Mouse (Mus musculus) activated CD4-positive, CD25-positive, alpha-beta regulatory T cell, adult 4 months (primary cell): ENCODE results near the gene Olfr745. TPM values are rescaled to one million over a fixed set of nuclear protein-coding genes. Genes with fewer than 3 reads are reported as not detected.

ENCODE experiments used
- ATAC-seq: one replicate; pipeline ENCODE4 v1.8.0; 2017
- polyA plus RNA-seq, 2 experiments: library from polyadenylated mRNA; unstranded; fragments of 100-300 nt; shearing (Covaris generic); gene quantifications; one replicate each; pipeline ENCODE4 v1.2.1; 2017

Gene Olfr745
- polyA plus RNA-seq = not detected

DNA sequence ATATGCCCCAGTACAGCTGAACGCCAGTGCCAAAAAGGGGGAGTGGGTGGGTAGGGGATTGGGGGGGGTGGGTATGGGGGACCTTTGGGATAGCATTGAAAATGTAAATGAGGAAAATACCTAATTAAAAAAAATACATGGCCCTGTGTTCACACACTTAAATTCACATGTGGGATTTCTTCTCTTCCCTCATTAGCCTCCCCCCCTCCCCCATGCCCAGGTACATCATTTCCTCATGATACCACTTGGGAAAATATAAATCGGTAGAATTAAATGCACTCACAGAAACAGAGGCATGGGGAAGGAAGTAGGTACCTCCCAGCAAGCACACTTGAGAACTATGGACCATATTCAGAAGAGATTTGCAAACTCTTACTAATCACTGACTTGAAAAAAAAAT lies at the start of gene Olfr745:
TSS of gene Olfr745 (plus strand) at position 301 of the 400 bp plus-strand sequence.
- ATAC-seq = no peak

DNA sequence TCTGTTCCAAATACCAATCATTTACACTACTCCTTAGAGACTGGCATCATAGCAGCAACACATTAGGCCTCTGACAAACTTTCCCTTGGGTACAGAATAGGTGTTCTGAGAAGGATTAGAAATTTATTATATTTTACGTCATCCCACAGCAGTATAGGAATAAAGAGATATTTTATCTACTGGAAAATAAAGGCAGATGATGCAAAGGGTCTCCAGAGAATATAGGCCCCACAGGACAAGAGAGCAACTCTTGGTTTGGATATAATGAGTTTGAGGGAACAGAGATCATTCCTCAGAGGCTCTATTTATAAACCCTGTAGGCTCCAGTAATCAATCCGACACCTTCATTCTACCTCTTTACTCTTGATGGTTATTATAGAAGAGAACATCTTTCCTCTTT lies 24.6 kb upstream of the Olfr745 start, which contains the start of gene Olfr744:
TSS of gene Olfr744 (plus strand) at position 301 of the 400 bp plus-strand sequence.
- no peak for ATAC-seq

DNA sequence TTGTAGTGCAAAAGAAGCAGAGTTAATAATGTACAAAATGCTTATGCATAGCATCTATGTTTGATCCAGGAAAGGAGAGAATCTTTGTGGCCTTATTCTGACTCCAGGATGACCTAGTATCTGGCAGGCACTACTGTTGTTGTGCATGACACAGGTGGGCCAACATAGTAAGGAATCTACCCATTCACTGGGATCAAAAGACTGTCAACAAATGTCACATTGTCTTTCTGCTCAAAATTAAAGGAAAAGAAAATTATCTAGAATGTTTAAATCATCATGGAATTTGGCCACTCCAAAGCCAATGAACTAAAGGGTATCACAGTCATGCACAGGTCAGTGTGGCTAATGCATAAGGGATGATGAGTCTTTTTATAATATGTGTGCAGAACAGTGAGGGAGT lies 7.6 kb downstream of the Olfr745 start, which contains the start of gene Olfr746:
TSS of gene Olfr746 (plus strand) at position 301 of the 400 bp plus-strand sequence.
- ATAC-seq = no peak

DNA sequence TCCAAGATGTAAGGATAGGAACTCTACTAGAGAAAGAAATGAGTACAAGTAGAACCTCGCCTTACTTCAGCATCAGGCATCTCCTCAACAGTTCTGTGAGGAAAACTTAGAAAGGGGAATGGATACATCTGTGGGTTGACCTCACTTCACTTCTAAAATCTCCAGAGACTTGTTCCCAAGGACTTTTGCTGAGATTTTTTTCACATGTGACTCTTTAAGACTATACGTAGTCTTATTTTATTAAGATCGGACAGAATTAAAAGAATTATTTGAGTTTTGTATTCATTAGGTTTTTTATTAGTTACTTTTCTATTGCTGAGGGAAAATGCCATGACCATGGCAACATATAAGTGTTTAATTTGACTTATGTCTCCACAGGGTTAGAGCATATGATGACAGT lies 53.9 kb downstream of the Olfr745 start, which contains the start of gene Olfr747:
TSS of gene Olfr747 (minus strand) at position 101 of the 400 bp plus-strand sequence.
- no peak for ATAC-seq

Other genes starting within 250 kb of the Olfr745 start
- gene Olfr738, start 231.8 kb upstream of the Olfr745 start, polyA plus RNA-seq = not detected
- gene Olfr739, start 220.8 kb upstream of the Olfr745 start, polyA plus RNA-seq = not detected
- not detected for gene Olfr740, start 193.8 kb upstream of the Olfr745 start, polyA plus RNA-seq
- gene Olfr741, start 166.7 kb upstream of the Olfr745 start, polyA plus RNA-seq = not detected
- gene Olfr742, start 135.8 kb upstream of the Olfr745 start, polyA plus RNA-seq = under 1 TPM in 1 of 2 experiments, not detected in 1; 0.25 TPM
- gene Olfr743, start 117.5 kb upstream of the Olfr745 start, polyA plus RNA-seq = not detected
- gene Olfr744, start 24.5 kb upstream of the Olfr745 start, polyA plus RNA-seq = not detected
- not detected for gene Olfr746, start 7.7 kb downstream of the Olfr745 start, polyA plus RNA-seq
- not detected for gene Olfr747, start 53.8 kb downstream of the Olfr745 start, polyA plus RNA-seq
- gene Olfr748, start 68.0 kb downstream of the Olfr745 start, polyA plus RNA-seq = under 1 TPM in 1 of 2 experiments, not detected in 1; 0.21 TPM
- not detected for gene Olfr749, start 105.7 kb downstream of the Olfr745 start, polyA plus RNA-seq
- 100 to 1,000 TPM; 108 to 124 TPM for gene Ttc5, start 146.1 kb downstream of the Olfr745 start, polyA plus RNA-seq
- not detected for gene Ccnb1ip1, start 168.3 kb downstream of the Olfr745 start, polyA plus RNA-seq
- 10 to 100 TPM; 83.6 to 88.1 TPM for gene Parp2, start 168.5 kb downstream of the Olfr745 start, polyA plus RNA-seq
- 10 to 100 TPM; 20.7 to 22.0 TPM for gene Tep1, start 231.2 kb downstream of the Olfr745 start, polyA plus RNA-seq